Mouse (Mus musculus): ENCODE measurements around the gene Cd47. TPM values are rescaled to one million over a fixed set of nuclear protein-coding genes. Genes with fewer than 3 reads are reported as not detected.

The Cd47 gene
- total and polyA plus RNA-seq, 3 experiments, result 102 to 277 (median 142) TPM

DNA sequence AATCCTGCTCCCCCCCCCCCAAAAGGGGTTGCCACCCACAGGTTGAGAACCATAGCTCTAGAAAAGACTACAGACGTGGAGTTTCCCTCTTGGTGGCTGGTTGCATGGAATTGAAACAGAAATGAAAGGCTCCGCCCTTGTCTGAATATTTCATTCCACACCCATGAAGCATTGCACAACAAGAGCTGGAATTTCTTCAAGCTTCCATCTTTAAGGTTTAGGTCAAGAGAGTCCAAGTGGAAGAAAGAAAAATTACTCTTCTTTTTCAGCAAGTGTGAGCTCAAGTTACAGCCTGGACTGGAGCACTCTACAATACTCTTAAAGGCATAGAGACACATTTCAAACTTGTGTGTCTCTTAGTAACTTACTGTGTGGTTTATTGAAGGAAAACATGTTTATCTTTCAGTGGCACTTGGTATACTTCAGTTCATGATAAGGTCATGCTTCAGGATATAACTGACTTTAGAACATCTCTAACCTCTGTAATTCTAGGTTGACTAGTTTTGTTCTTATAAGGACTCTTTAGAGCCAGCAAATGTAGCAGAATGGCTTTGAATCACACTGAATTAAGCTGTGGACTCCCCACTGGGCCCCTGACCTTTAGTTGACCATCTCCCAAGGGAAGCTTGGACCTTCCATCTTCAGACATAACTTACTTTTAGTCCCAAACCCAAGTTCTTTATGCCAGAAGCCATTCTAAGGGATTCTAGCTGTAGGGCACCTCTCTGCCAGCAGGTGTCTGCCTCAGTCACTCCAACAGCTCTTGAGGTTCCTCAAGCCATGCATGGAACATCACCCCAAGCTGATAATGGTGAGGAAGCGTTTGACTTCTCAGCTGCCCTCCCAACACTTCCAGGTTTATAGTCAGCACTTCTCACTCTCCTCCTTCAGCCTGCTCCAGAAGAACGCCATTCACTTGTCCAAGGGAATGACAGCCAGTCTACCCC is 58.8 kb downstream of the Cd47 start (continued):
- TF ChIP-seq PAX5 (IDR thresholded peaks at IDR 0.05; ENCODE audit: low read length) (no peak), ELF1 (IDR thresholded peaks at IDR 0.05; ENCODE audit: low read depth, low read length) (0 out of 2 replicates have a peak, but pooled peaks have one; percentile 8), ZNF384 (IDR thresholded peaks at IDR 0.05; ENCODE audit: low read depth, low read length) (no peak), ZC3H11A (IDR thresholded peaks at IDR 0.05; ENCODE audit: low read depth, low read length) (no peak; the same call in 1 of the 2 replicates), ETS1 (conservative IDR thresholded peaks at IDR 0.05; ENCODE audit: low read depth, low read length) (no peak), TBP (conservative IDR thresholded peaks at IDR 0.05; ENCODE audit: low read depth, low read length) (peak; percentile 13; the same call in 1 of the 2 replicates), IRF4 (IDR thresholded peaks at IDR 0.05; ENCODE audit: low read depth, low read length) (peak; percentile 28; the same call in 1 of the 2 replicates), MAFK (IDR thresholded peaks at IDR 0.05; ENCODE audit: insufficient replicate concordance, low read length) (no peak), HCFC1 (IDR thresholded peaks at IDR 0.05; ENCODE audit: low read depth, low read length) (no peak), ZKSCAN1 (IDR thresholded peaks at IDR 0.05; ENCODE audit: borderline replicate concordance, low read depth, low read length) (no peak), MYC (IDR thresholded peaks at IDR 0.05; ENCODE audit: low read depth, low read length) (no peak), POLR2AphosphoS2 (IDR thresholded peaks at IDR 0.05; ENCODE audit: low read depth, low read length) (no peak), USF2 (conservative IDR thresholded peaks at IDR 0.05; ENCODE audit: low read depth, low read length) (no peak), CTCF (conservative IDR thresholded peaks at IDR 0.05 in 1 of 2, IDR thresholded peaks at IDR 0.05 in 1 of 2; ENCODE audit: low read depth in 2 of 2, low read length in 2 of 2) (peak; percentile 48 to 79), CHD2 (IDR thresholded peaks at IDR 0.05; ENCODE audit: low read length) (no peak), SIN3A (IDR thresholded peaks at IDR 0.05; ENCODE audit: low read length) (peak; percentile 54; the same call in 1 of the 2 replicates), JUND (conservative IDR thresholded peaks at IDR 0.05; ENCODE audit: low read depth, low read length) (no peak), BHLHE40 (IDR thresholded peaks at IDR 0.05; ENCODE audit: low read depth, low read length) (no peak; the same call in 1 of the 2 replicates), USF1 (IDR thresholded peaks at IDR 0.05; ENCODE audit: low read depth, low read length) (no peak)

DNA sequence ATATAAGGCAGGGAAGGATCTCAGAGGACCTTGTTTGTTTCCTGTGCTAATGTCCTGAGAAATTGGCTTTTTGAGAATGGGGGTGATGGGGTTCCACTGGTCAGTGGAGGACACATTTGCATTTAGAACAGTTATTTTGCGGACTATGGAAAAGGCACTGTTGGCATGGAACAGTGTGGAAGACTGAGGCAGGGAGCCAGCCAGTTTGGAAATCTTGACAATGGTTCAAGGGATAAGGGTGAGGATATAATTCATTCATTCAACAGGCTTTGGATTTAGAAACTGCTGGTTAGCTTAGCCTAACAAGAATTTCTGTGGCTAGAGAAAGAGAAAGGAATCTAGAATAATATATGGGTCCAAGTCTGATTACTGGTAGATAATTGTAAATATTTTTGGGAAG is 61.7 kb downstream of the Cd47 start:
- Histone ChIP-seq H3K27ac (ENCODE audit: insufficient read depth, low read depth) (no peak overlapping the region), H3K4me3 (replicated peaks in 1 of 3; ENCODE audit: low read depth in 2 of 3, low read length in 2 of 3, poor library complexity in 1 of 3) (no peak overlapping the region), H3K79me2 (replicated peaks; ENCODE audit: control insufficient read depth, extremely low read depth, insufficient read depth, poor library complexity, severe bottlenecking) (peaks cover 74% of the 10 kb centered on the region), H3K27me3 (replicated peaks) (no peaks in the 10 kb centered on the region), H3K4me2 (ENCODE audit: insufficient read depth, low read depth, poor library complexity, severe bottlenecking) (no peak overlapping the region), H3K36me3 (replicated peaks in 1 of 2; ENCODE audit: control insufficient read depth in 1 of 2, insufficient read depth in 1 of 2, low read length in 1 of 2) (peaks cover 21 to 53% of the 10 kb centered on the region in 2 experiments), H3K4me1 (ENCODE audit: control insufficient read depth in 1 of 2, insufficient read depth in 2 of 2) (peaks cover 7 to 57% of the 10 kb centered on the region in 2 experiments; a peak in 3 of 4 replicates), H3K9ac (ENCODE audit: insufficient read depth, low read depth) (no peak overlapping the region), H3K9me3 (replicated peaks; ENCODE audit: low read length) (peaks cover 6% of the 10 kb centered on the region)
- TF ChIP-seq ELF1 (IDR thresholded peaks at IDR 0.05; ENCODE audit: low read depth, low read length) (no peak), SIN3A (IDR thresholded peaks at IDR 0.05; ENCODE audit: low read length) (no peak), SMC3 (IDR thresholded peaks at IDR 0.05; ENCODE audit: low read depth, low read length) (no peak), POLR2A (IDR thresholded peaks at IDR 0.05; ENCODE audit: low read depth, low read length) (no peak), MEF2A (IDR thresholded peaks at IDR 0.05; ENCODE audit: borderline replicate concordance, low read depth, low read length) (no peak), NRF1 (IDR thresholded peaks at IDR 0.05; ENCODE audit: low read depth, low read length) (no peak), ETS1 (conservative IDR thresholded peaks at IDR 0.05; ENCODE audit: low read depth, low read length) (no peak), TBP (conservative IDR thresholded peaks at IDR 0.05; ENCODE audit: low read depth, low read length) (no peak), JUND (conservative IDR thresholded peaks at IDR 0.05; ENCODE audit: low read depth, low read length) (no peak), RAD21 (IDR thresholded peaks at IDR 0.05; ENCODE audit: low read depth, low read length) (no peak), IRF4 (IDR thresholded peaks at IDR 0.05; ENCODE audit: low read depth, low read length) (no peak), JUN (IDR thresholded peaks at IDR 0.05; ENCODE audit: insufficient read depth, low read depth, low read length) (no peak), E2F4 (IDR thresholded peaks at IDR 0.05; ENCODE audit: insufficient replicate concordance, low read depth, low read length) (no peak), KAT2A (IDR thresholded peaks at IDR 0.05; ENCODE audit: insufficient replicate concordance, low read length) (no peak)
- in situ Hi-C loops (cut with MboI; ENCODE audit: low pct_ligation_motif_present, low pct_unique_long_range_greater_than_20kb, low sequenced_read_pairs), result loop anchor here (10.0 kb wide), 1 partner anchor 173 kb away; no protein-coding TSS in a partner anchor
- no peak for DNase-seq (ENCODE audit: extremely low read depth)
- dilution Hi-C loops (cut with MboI; ENCODE audit: extremely low pct_ligation_motif_present, extremely low pct_unique_long_range_greater_than_20kb, low sequenced_read_pairs), result no loop called here
